ENCODE assay signal across 16 mouse cellular contexts in genomic region chr19:22462043-22462442, GRCm38 (mm10).
"Had no signal": no experiment of that assay in that cellular context is flagged by ENCODE, and none has a peak within 500 bp of the region (broad histone marks: within the 10 kb centered on the region; RNA-seq: fewer than 3 reads in every experiment).

No protein-coding gene starts in this region.

- ATAC-seq: lung, postnatal 0 days had no signal

- H3K4me3 ChIP-seq: limb, embryonic 13.5 days; midbrain, embryonic 10.5 days; myocyte; neural tube, embryonic 12.5 days had no signal

- H3K4me2 ChIP-seq: limb, embryonic 13.5 days; neural tube, embryonic 12.5 days had no signal

- H3K27ac ChIP-seq: limb, embryonic 13.5 days; liver, embryonic 14.5 days; midbrain, embryonic 10.5 days; neural tube, embryonic 12.5 days; stomach, postnatal 0 days had no signal

- H3K9me3 ChIP-seq: limb, embryonic 13.5 days; midbrain, embryonic 10.5 days; neural tube, embryonic 12.5 days had no signal

- DNase-seq: kidney, adult 8-10 months; kidney, postnatal 36 days; left cerebral cortex, postnatal 4 days; lung, adult 18-20 months; lung, postnatal 36 days; midbrain, embryonic 14.5 days; retina, postnatal 1 day; thymus, adult 18-20 months; thymus, postnatal 14 days had no signal

- H3K4me1 ChIP-seq: limb, embryonic 13.5 days; midbrain, embryonic 10.5 days; neural tube, embryonic 12.5 days had no signal

- H3K36me3 ChIP-seq: limb, embryonic 13.5 days; midbrain, embryonic 10.5 days; neural tube, embryonic 12.5 days had no signal

- H3K9ac ChIP-seq: limb, embryonic 13.5 days; liver, embryonic 14.5 days; neural tube, embryonic 12.5 days had no signal

- H3K27me3 ChIP-seq: limb, embryonic 13.5 days; neural tube, embryonic 12.5 days had no signal
